Mouse (Mus musculus) left cerebral cortex, postnatal 25 days (tissue): ENCODE data around the gene Celsr3. TPM values are rescaled to one million over a fixed set of nuclear protein-coding genes. Genes with fewer than 3 reads are reported as not detected.
A peak's percentile ranks its signal among the peaks of the same experiment; 100 is the strongest.

Experiments
- DNase-seq, 2 experiments: peaks; one replicate each; pipeline ENCODE4 v3.0.0; 2022; ENCODE audit warnings: low spot score in 2 of 2, mixed read lengths in 1 of 2
- intact Hi-C: fragments of 180-260 bp; cut with DNase I; formaldehyde crosslinking; loops from one replicate; pipeline ENCODE4 v1.15.1; 2025
- total RNA-seq, 2 experiments: library from RNA; stranded (reverse); gene quantifications; 2 replicates each; pipeline ENCODE4 v1.2.3; 2021

Celsr3 gene
- total RNA-seq = 10 to 100 TPM; 46.8 to 61.9 TPM

- intact Hi-C loops = loop anchor here (2.0 kb wide), 1 partner anchor 27 kb away; the partner anchor contains the start of gene Slc26a6
- DNase-seq = peak; percentile 89 to 97
Observed at GRCm38 (mm10) chr9:108825820-108826699, at the start of gene Celsr3. Celsr3 (plus strand) TSS chr9:108826320.

- no peak for DNase-seq
- intact Hi-C loops = no loop called here
Observed at GRCm38 (mm10) chr9:108776614-108777013, 49.5 kb upstream of the Celsr3 start.

- intact Hi-C loops = no loop called here
- no peak for DNase-seq
Observed at GRCm38 (mm10) chr9:108777276-108777675, 48.8 kb upstream of the Celsr3 start.

- no peak for DNase-seq
- intact Hi-C loops = no loop called here
Observed at GRCm38 (mm10) chr9:108780959-108781358, 45.2 kb upstream of the Celsr3 start.

- intact Hi-C loops = no loop called here
- DNase-seq = no peak
Observed at GRCm38 (mm10) chr9:108781891-108782290, 44.2 kb upstream of the Celsr3 start.

- intact Hi-C loops = no loop called here
- DNase-seq = no peak
Observed at GRCm38 (mm10) chr9:108782836-108783547, 43.1 kb upstream of the Celsr3 start.

GRCm38 (mm10) chr9:108783548-108784463 lies 42.3 kb upstream of the Celsr3 start, which contains the start of gene Ip6k2:
Ip6k2 (plus strand) TSS chr9:108783796.
- peak; percentile 96 to 97 for DNase-seq
- intact Hi-C loops = no loop called here

GRCm38 (mm10) chr9:108785416-108785815 lies 40.7 kb upstream of the Celsr3 start:
- intact Hi-C loops = no loop called here
- DNase-seq = no peak

GRCm38 (mm10) chr9:108786494-108786893 lies 39.6 kb upstream of the Celsr3 start:
- intact Hi-C loops = no loop called here
- DNase-seq = no peak

- peak in 1 of 2 experiments; percentile 0 for DNase-seq
- intact Hi-C loops = no loop called here
Observed at GRCm38 (mm10) chr9:108787080-108787479, 39.0 kb upstream of the Celsr3 start.

- intact Hi-C loops = no loop called here
- peak in 1 of 2 experiments; percentile 0 for DNase-seq
Observed at GRCm38 (mm10) chr9:108788713-108789112, 37.4 kb upstream of the Celsr3 start.

GRCm38 (mm10) chr9:108792307-108792706 lies 33.8 kb upstream of the Celsr3 start:
- DNase-seq = no peak
- intact Hi-C loops = no loop called here

- intact Hi-C loops = no loop called here
- DNase-seq = no peak
Observed at GRCm38 (mm10) chr9:108792730-108793129, 33.4 kb upstream of the Celsr3 start.

GRCm38 (mm10) chr9:108795281-108795680 lies 30.8 kb upstream of the Celsr3 start:
- DNase-seq = no peak
- intact Hi-C loops = no loop called here

- no peak for DNase-seq
Observed at GRCm38 (mm10) chr9:108795762-108796161, 30.4 kb upstream of the Celsr3 start.

GRCm38 (mm10) chr9:108796351-108796981 lies 29.7 kb upstream of the Celsr3 start:
- intact Hi-C loops = no loop called here
- DNase-seq = peak; percentile 45 to 59

More at GRCm38 (mm10) chr9:108795762-108796161, 30.4 kb upstream of the Celsr3 start:
- intact Hi-C loops = no loop called here

- intact Hi-C loops = no loop called here
- no peak for DNase-seq
Observed at GRCm38 (mm10) chr9:108797477-108797876, 28.6 kb upstream of the Celsr3 start.

- no peak for DNase-seq
- intact Hi-C loops = no loop called here
Observed at GRCm38 (mm10) chr9:108798508-108799075, 27.5 kb upstream of the Celsr3 start.

- intact Hi-C loops = no loop called here
- DNase-seq = no peak
Observed at GRCm38 (mm10) chr9:108799564-108799963, 26.6 kb upstream of the Celsr3 start.
